Mouse (Mus musculus): ENCODE results near the gene Sstr5.

DNA sequence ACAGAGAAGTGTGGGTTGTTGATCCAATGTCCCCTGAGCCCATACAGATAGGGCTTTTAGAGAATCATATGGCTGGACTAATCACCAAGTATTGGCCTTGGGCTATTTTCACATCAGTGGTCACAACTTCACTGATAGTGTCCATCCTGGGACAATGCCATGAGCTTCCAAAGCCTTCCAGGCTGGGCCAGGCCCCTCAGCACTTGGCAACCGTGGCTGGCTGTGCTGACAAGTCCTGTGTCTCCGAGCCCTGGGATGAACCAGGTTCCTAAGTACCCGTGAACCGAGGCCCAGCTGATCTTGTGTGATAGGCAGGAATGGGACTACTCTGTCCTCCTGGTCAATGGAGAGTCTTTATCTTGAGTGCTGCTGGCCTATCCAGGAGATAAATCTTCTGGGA lies 33.0 kb downstream of the Sstr5 start:
- TF ChIP-seq POLR2A (IDR thresholded peaks at IDR 0.05; ENCODE audit: control insufficient read depth in 1 of 2, insufficient read depth in 1 of 2, low read depth in 1 of 2, low read length in 2 of 2, poor library complexity in 1 of 2) (no peak), CTCF (IDR thresholded peaks at IDR 0.05 in 2 of 3, conservative IDR thresholded peaks at IDR 0.05 in 1 of 3; ENCODE audit: control insufficient read depth in 1 of 3, insufficient read depth in 1 of 3, low read depth in 2 of 3, low read length in 3 of 3, poor library complexity in 1 of 3, severe bottlenecking in 1 of 3) (no peak), USF2 (IDR thresholded peaks at IDR 0.05; ENCODE audit: borderline replicate concordance in 1 of 2, insufficient read depth in 1 of 2, low read depth in 1 of 2, low read length in 2 of 2) (no peak), NRF1 (IDR thresholded peaks at IDR 0.05; ENCODE audit: insufficient read depth, low read depth, low read length, poor library complexity, severe bottlenecking) (no peak)
